Mouse (Mus musculus) adrenal gland, postnatal 36 days (tissue): ENCODE data around the gene 0610012G03Rik. TPM values are rescaled to one million over a fixed set of nuclear protein-coding genes. Genes with fewer than 3 reads are reported as not detected.
A peak's percentile ranks its signal among the peaks of the same experiment; 100 is the strongest.
"Not testable (repeated sequence)": the region's sequence is repeated elsewhere in the genome, so short reads cannot be mapped to it uniquely, and the experiment has no call there.

Experiments
- DNase-seq, 2 experiments: peaks; one replicate each; pipeline ENCODE4 v3.0.0; 2021; ENCODE audit warnings: mixed read lengths in 1 of 2
- long read RNA-seq, 2 experiments: library from polyadenylated mRNA; stranded (forward); transcript quantifications; one replicate each; pipeline ENCODE4 v2.0.0; 2021; ENCODE audit warnings: borderline sequencing depth in 2 of 2
- total RNA-seq, 2 experiments: library from RNA; stranded (reverse); gene quantifications; 2 replicates each; pipeline ENCODE4 v1.2.3; 2021

The 0610012G03Rik gene
- 10 to 100 TPM; 42.0 to 42.9 TPM for total RNA-seq
- long read RNA-seq, experiment 1, transcript 0610012G03Rik-201 (1 exons, 1,445 nt) = major isoform, 227 of 227 reads
- long read RNA-seq, experiment 1, partial matches to known transcripts = 0 of 227 reads
- long read RNA-seq, experiment 1, other reads (novel, unspliced or antisense) = 0 of 227 reads
- long read RNA-seq, experiment 2, transcript 0610012G03Rik-201 (1 exons, 1,445 nt) = major isoform, 101 of 101 reads
- long read RNA-seq, experiment 2, partial matches to known transcripts = 0 of 101 reads
- long read RNA-seq, experiment 2, other reads (novel, unspliced or antisense) = 0 of 101 reads

DNA sequence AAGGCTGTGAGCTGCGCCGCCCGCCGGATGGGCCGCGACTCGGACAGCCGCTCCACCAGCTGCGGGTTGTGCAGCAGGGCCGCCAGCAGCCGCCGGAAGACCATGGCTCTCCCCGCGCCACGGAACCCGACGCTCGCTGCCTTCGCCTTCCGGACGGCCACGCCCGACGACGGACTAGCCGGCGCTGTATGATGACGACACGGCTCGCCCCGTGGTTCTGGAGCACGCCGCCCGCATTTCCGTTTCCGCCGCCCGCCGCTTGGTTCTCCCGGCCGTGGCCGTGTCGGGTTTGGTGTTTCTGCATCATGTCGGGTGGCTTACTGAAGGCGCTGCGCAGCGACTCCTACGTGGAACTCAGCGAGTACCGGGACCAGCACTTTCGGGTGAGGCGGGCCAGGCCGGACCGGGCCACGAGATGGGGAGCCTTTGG is at the start of gene 0610012G03Rik, which contains the start of gene Ncbp2:
Gene 0610012G03Rik, minus strand, starts transcription at position 150 of the 430 bp plus-strand sequence.
Gene Ncbp2, plus strand, starts transcription at position 169 of the 430 bp plus-strand sequence.
- peak; percentile 98 for DNase-seq

DNA sequence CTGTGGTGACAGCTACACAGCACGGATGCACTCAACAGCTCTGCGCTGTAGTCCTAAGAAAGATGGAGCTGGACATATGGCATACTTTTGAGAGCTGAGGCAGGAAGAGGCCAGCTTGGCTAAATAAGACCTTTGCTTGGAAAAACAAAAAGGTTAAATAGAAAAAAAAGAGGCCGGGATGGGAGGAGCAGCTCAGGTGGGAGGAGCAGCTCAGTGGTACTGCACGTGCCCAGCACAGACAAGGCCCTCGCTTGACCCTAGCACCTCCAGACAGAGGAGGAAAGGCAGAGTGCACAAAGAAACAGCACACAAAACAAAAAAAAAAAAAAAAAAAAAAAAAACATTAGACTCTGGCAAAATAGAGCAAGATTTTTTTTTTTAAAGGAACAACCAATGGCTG is 48.1 kb upstream of the 0610012G03Rik start:
- no peak for DNase-seq

DNA sequence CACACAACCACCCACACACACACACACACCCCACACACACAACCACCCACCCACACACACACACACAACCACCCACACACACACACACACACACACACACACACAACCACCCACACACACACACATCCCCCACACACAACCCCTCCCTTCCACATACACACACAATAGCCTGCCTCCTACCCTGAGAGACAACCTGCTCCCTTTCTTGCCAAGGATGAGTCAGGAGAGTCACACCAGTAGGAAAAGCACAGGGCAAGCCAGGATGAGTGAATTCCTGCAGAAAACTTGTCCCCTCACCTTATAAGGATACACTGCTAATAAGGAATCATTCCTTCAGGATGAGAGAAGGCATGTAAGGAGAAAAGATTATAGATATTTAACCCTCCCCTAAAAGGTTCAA is 45.7 kb upstream of the 0610012G03Rik start:
- DNase-seq = no peak

DNA sequence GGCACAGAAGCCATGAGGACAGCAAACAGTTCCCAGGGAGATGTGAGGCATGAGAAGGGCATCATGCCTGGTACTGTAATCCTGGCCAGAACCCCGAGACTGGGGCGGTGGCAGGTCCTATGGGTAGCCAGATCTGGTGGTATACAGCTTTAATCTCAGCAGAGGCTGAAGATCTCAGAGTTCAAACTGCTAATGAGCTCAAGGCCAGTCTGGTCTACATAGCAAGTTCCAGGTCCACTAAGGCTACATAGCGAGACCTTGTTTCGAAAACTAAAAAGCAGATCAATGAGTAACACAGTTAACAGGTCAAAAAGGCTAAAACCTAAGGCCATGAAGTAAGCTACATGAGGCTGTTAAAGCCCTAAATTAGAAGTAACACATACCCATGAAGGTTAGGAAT is 44.9 kb upstream of the 0610012G03Rik start:
- DNase-seq = no peak

DNA sequence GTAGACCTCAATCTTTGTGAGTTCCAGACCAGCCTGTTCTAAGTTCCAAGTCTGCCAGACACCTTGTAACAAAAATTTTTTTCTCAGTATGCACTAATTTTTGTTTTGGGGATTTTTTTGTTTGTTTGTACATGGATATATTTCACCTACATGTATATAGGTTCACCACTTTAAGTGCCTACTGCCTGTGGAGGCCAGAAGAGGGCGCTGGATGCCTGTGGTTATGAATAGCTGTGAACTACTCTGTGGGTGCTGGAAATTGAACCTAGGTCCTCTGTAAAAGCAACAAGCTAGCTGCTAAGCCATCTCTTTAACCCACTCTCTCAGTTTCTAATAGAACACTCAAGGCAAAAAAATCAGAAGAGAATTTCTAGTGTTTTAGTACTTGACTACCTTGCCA is 43.7 kb upstream of the 0610012G03Rik start:
- DNase-seq = no peak

DNA sequence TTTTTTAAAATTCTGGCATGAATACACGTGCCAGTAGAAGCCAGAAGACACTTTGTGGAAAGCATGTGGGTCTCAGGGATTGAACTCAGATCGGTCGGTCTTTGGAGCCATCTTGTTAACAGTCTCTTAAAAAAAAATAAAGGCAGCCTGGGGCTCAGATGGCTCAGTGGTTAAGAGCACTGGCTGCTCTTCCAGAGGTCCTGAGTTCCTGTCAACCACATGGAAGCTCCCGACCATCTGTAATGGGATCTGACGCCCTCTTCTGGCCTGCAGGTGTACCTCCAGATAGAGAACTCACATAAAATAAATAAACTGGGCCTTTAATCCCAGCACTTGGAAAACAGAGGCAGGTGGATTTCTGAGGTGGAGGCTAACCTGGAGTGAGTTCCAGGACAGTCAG is 32.7 kb upstream of the 0610012G03Rik start:
- peak in 1 of 2 experiments; percentile 7 for DNase-seq

DNA sequence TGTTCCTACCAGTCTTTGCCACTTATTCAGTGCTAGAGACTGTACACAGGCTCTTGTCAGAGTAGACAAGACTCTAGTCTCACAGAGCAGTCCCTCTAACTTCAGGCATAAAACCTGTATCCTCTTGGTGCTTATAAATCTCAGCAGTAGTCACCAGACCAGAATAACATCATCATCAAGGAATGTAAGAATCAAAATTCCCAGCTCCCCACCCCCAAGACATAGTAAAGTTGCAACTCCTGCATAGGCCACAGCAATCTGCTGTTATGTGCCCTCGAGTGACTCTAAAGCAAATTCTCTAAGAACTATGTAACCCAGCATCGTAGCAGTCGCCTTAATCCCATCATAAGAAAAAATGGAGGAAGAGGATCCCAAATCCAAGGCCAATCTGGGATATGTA is 31.2 kb upstream of the 0610012G03Rik start:
- DNase-seq = no peak

DNA sequence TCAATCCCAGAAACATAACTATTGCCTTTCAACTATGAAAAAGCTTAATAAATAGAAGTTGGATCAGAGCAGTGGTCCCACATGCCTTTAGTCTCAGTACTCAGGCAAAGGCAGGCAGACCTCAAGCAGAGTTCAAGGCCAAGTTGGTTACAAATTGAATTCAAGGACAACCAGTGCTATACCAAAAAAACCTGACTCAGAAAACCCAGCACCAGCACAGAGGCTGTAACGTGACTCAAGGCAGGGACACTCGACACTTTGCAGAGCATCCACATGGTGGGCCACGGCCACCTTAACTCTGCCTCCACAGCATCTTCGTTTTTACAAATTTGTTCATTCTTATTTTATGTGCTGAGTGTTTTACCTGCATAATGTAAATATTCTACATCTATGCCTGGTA is 27.0 kb upstream of the 0610012G03Rik start:
- DNase-seq = peak; percentile 25 to 32

DNA sequence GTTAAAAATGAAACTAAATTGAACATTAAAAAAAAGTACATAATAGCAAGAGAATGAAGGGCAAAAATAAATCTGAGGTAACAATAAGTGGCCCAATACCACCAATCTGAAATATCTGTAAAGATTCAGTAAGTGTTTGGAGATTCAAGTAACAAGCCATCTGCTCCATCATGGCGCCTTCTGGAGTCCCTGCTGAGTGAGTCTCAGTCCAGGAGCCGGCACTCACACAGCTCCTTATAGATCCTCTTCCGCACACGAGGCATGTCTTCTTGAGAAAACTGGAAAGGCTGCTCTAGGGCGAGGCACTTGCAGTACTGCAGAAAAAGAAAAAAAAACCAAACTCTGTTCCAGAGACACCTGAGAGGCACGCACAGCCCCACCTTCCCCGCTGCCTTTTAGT is 14.9 kb upstream of the 0610012G03Rik start:
- DNase-seq = no peak

DNA sequence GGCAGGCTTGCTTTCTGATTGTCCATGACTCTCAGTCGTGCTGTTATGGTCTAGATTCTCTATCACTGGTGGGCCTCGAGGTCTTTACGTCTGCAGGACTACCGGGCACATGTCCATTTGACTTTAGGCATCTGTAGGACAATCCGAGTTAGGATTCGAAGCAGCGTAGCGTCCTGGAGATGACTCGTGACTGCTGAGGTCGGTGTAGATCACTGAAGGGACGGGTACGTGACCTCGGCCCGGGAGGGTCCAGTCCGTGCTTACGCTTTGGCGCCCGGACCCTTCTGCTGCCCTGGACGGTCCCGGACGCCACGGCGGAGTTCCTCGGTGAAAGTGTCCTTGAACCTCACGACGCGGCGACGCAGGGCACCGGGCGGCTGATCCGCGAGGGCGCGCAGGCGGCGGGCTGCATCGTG is 385 bp downstream of the 0610012G03Rik start:
- no peak for DNase-seq

DNA sequence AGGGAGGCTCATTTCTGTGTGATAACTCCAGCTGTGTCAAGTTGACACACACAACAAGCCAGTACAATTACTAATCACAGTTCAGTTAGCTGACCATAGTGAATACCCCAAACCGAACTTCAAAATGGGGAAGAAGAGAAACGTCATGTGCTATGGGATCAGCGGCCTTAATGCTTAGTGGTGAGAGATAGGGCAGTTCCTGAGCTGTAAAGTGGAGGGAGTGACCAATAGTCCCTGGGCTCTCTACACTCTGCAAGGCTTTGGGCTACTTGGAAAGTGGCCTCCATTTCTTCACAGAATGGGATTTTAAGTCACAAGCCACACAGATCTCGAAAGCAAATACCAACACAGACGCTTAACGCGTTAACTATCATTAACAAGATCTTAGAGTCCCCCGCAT is 961 bp downstream of the 0610012G03Rik start:
- DNase-seq = no peak

DNA sequence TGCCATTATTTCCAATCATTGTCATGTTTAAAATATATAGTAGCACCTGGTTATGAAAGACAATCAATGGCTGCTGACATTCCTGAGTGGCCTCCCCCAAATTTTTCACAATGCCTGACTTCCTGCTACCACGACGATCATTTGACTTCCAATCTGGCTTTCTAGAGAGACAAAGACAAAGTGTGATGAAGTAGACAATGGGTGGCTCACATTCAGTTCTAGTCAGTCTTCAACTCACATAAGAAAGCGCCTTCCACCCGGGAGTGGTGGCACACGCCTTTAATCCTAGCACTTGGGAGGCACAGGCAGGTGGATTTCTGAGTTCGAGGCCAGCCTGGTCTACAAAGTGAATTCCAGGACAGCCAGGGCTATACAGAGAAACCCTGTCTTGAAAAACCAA is 2.3 kb downstream of the 0610012G03Rik start:
- DNase-seq = not testable (repeated sequence)

DNA sequence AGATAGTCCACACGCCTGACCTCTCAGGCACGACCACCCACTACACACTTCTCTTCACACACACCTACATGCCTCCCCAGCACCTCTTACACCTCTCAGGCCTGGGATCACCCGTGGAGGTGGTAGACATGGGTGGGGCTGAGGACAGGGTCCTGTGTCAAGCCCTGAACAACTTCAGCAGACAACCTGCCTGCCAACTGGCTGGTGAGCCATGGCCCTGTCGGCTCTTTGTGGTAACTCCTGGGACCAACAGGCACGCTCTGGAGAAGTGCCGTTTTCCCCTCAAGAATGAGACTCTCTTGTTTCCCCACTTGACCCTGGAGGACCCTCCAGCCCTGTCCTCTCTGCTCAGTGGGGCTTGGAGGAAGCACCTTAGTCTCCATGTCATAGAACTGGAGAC is 2.9 kb downstream of the 0610012G03Rik start:
- no peak for DNase-seq

DNA sequence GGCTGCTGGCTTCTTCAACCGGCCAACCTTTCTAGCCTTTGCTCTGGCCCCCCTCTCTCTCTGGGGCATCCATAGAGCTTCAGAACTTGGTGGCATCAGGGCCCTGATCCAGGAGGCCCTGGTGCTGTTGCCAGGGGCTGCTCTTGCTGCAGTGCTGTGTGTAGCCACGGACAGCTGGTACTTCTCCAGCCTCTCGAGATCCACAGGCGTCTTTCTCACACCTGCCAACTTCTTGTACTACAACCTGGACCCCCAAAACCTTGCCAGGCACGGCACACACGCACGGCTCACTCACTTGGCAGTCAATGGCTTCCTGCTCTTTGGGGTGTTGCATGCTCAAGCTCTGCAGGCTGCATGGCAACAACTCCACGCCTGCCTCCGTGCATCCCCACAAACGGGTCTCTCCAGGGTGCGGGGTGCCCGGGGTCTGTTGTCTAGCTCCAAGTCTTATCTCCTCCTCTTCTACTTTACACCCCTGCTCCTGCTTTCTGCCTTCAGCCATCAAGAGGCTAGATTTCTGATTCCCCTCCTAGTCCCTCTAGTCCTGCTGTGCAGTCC is 3.5 kb downstream of the 0610012G03Rik start:
- no peak for DNase-seq

DNA sequence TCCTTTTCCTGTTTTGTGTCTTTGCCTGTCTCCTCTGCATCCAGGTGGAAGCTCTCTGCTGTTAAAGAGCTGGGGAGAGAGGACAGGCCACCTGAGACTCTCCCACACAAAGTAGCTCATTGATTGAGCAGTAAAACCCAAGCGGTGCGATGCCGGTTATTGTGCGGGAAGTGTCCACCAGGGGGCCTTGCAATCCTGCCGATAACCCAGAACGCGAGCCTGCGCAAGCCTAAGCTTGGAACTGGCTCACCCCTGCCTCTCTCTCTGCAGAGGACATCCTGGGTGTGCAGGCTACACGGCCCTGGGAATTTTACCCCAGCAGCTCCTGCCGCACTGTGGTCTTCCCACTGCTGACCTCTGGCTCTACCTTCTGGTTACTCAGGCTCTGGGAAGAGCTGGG is 4.3 kb downstream of the 0610012G03Rik start:
- DNase-seq = peak; percentile 78 to 89

DNA sequence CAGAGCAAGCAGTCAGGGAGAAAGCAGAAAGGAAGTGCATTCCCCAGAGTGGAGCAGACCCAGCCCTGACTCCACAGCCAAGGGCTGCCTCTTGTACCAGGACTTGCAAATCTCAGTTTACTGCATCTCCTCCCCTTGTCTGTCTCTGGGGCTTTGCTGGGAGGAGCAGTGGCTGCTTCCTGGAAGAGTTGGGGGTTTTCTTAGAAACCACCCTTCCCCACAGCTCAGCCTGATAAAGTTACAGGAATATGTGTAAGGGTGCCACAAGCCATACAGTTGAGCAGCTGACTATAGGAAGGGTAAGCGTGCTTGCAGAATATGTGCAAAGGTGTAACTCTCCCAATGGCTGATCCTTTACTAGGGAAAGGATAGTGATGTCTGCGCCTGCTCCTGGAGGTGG is 7.7 kb downstream of the 0610012G03Rik start:
- DNase-seq = no peak

DNA sequence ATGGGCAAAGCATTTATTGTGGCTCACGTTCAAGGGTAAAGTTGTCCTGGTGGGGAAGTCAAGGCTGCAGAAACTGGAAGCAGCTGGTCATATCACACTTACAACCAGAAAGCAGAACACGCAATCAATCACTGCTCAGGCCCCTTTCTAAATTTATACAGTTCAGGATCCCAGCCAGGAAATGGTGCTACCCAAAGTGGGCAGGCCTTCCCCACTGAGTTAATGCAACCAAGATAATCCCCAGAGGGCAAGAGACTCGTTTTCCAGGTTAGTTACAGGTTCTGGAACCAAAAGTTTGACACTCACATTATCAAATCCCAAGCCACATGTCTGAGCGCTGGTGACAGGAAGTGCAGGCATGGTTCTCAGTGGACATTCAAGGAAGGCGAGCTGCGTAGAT is 9.4 kb downstream of the 0610012G03Rik start:
- DNase-seq = no peak

DNA sequence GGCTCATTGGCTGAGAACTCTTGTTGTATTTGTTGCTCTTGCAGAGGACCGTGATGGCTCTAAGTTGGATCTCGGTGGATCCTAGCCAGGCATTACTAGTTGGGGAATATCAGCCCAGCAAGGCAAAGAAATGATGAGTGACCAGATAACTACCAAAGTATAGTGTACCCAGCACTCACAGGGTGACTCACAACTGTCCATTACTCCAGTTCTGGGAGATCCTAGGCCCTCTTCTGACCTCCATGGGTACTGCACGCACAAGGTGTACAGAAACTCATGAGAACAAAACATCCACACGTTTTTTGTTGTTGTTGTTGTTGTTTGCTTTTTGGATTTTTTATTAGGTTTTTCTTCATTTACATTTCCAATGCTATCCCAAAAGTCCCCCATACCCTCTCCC is 11.7 kb downstream of the 0610012G03Rik start:
- DNase-seq = no peak

DNA sequence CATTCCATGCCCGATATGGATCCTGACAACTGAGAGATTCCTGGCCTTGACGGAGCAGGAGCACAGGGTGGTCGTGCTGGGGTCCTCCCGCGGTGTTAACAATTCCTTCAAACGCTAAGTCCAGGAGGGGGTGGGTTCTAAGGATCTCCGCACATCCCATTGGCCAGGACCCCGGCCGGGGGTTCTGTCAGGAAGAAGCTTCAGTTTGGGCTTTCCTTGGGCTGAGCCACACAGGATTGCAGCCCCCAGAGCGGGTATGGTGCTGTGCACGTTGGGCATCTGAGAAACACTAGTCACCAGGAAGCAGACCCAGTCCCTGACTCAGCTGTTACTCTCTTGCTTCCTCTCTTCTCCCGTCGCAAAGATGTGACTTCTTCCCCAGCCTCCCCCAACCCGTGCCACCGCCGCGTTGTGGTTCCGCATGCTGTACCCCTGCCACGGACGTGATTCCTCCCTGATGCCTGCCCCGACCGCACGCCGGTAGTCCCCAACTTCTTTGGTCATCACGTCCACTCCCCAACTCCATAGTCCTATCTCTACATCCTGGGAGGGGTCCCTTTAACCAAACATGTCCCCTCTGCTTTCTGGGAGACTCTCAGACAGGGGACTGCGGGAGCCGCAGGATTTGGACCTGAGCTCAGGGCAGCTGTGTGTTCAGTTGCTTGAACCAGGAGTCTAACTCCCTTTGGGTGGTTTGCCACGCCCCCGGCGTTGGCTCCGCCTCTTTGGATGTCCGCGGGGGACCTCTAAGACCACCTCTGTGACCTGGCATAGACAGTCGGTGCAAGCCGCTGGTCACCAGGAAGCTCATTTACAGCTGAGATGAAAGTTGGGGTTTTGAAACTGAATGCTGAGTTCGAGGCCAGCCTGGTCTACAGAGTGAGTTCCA is 13.0 kb downstream of the 0610012G03Rik start:
- DNase-seq = no peak

DNA sequence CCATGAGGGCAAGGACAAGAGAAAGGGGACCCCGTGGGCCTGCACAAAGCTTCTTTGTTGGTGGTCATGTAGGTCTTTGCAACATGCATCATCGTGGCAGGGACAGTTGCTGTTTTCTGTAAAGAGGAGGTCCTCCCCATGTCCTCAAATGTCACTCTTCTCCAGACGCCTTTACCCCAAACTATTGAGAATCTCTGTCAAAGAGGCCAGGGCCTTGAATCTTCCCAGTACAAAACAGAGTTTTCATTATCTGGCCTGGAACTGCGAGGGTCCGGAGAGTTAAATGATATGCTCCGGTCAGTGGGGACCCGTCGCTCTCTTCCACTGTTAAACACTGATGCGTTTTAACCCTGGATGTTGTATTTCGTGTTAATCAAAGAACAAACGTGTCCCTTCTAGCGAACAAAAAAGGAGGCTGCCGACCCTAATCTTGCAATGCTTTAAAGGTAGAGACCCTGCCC is 13.7 kb downstream of the 0610012G03Rik start:
- no peak for DNase-seq

DNA sequence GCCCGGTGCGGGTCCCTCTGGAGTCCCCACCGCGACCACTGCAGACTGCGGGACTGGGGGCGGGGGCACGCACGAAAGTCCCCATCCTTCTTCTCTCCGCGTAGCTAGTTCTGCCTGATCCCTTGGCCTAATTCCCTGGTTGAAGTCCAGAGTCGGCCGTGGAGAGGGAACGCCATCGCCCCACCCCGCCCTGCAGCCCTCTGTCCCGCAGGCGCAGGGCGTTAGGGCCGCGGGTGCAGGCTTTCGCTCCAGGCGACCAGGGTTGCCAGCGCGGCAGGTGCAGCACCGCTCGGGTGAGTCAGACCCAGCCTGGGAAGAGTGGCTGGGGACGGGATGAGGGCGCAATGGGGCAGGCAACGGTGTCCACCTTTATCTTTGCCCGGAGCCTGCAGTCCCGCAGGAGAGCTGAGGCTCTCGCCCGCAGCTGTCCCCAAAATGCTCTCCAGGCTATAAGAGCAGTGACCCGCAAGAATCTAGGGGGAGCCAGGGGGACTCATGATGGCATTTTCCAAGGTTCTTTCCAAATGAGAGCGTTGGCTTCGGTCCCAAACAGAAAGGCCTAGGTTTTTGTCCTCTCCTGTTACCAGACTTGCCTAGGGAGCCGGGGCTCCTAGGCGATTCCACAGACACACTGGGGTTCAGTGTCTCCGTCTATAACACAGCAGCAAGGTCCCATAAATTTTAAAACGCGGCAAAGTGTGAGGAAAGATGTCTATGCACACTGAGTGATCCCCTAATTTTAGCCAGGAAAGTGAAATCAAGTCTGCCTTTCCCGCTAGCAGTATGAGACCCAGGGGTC is 14.3 kb downstream of the 0610012G03Rik start, which contains the start of gene Pigz:
Gene Pigz, plus strand, starts transcription at position 101 of the 799 bp plus-strand sequence.
- DNase-seq = peak; percentile 70 to 71
